Mouse (Mus musculus) 3T3-L1 (cell line): ENCODE measurements around the gene Ift172.
A peak's percentile ranks its signal among the peaks of the same experiment; 100 is the strongest.

Experiments
- DNase-seq: peaks from one replicate; pipeline ENCODE4 v3.0.0-alpha.2; 2015; ENCODE audit warnings: low read depth, low spot score

Ift172 gene

GRCm38 (mm10) chr5:31257616-31258015 is 33.3 kb downstream of the Ift172 start:
- no peak for DNase-seq

GRCm38 (mm10) chr5:31255971-31256370 is 34.9 kb downstream of the Ift172 start:
- no peak for DNase-seq

- no peak for DNase-seq
Observed at GRCm38 (mm10) chr5:31255381-31255780, 35.5 kb downstream of the Ift172 start.

- no peak for DNase-seq
Observed at GRCm38 (mm10) chr5:31254901-31255300, 36.0 kb downstream of the Ift172 start.

GRCm38 (mm10) chr5:31254452-31254851 is 36.5 kb downstream of the Ift172 start:
- DNase-seq = peak; percentile 10

- no peak for DNase-seq
Observed at GRCm38 (mm10) chr5:31253806-31254205, 37.1 kb downstream of the Ift172 start.

- DNase-seq = no peak
Observed at GRCm38 (mm10) chr5:31252795-31253545, 37.9 kb downstream of the Ift172 start.

GRCm38 (mm10) chr5:31252151-31252550 is 38.8 kb downstream of the Ift172 start:
- DNase-seq = no peak

GRCm38 (mm10) chr5:31251541-31252101 is 39.3 kb downstream of the Ift172 start, which contains the start of gene Krtcap3:
Krtcap3 (plus strand) TSS chr5:31251691.
- no peak for DNase-seq

- DNase-seq = no peak
Observed at GRCm38 (mm10) chr5:31250716-31251115, 40.2 kb downstream of the Ift172 start.

GRCm38 (mm10) chr5:31242191-31242590 is 48.7 kb downstream of the Ift172 start:
- DNase-seq = no peak

GRCm38 (mm10) chr5:31241522-31242034 is 49.3 kb downstream of the Ift172 start:
- DNase-seq = no peak

- peak; percentile 96 for DNase-seq
Observed at GRCm38 (mm10) chr5:31240637-31241521, 50.0 kb downstream of the Ift172 start, which contains the start of the genes Nrbp1 and Gm9970. Nrbp1 (plus strand) TSS chr5:31240864. Gm9970 (minus strand) TSS chr5:31241232.

- DNase-seq = no peak
Observed at GRCm38 (mm10) chr5:31226641-31227040, 64.3 kb downstream of the Ift172 start.

GRCm38 (mm10) chr5:31222696-31223095 is 68.2 kb downstream of the Ift172 start:
- DNase-seq = no peak

GRCm38 (mm10) chr5:31221304-31221945 is 69.5 kb downstream of the Ift172 start:
- DNase-seq = peak; percentile 92

- peak; percentile 92 for DNase-seq
Observed at GRCm38 (mm10) chr5:31220448-31221303, 70.2 kb downstream of the Ift172 start, which contains the start of gene Ppm1g. Ppm1g (minus strand) TSS chr5:31220687.

GRCm38 (mm10) chr5:31219911-31220447 is 70.9 kb downstream of the Ift172 start:
- peak; percentile 70 for DNase-seq

- no peak for DNase-seq
Observed at GRCm38 (mm10) chr5:31219474-31219873, 71.4 kb downstream of the Ift172 start.

- DNase-seq = peak; percentile 77
Observed at GRCm38 (mm10) chr5:31219070-31219469, 71.8 kb downstream of the Ift172 start.
